Mouse (Mus musculus) MEL-GATA-1-ER (cell line): ENCODE measurements around the gene Zfand5.
"Not testable (repeated sequence)": the region's sequence is repeated elsewhere in the genome, so short reads cannot be mapped to it uniquely, and the experiment has no call there.

Experiments
- DNase-seq: peaks from one replicate; pipeline ENCODE4 v3.0.0-alpha.2; 2012; ENCODE audit warnings: low read depth; ENCODE audit errors: extremely low read depth

Zfand5 gene

DNA sequence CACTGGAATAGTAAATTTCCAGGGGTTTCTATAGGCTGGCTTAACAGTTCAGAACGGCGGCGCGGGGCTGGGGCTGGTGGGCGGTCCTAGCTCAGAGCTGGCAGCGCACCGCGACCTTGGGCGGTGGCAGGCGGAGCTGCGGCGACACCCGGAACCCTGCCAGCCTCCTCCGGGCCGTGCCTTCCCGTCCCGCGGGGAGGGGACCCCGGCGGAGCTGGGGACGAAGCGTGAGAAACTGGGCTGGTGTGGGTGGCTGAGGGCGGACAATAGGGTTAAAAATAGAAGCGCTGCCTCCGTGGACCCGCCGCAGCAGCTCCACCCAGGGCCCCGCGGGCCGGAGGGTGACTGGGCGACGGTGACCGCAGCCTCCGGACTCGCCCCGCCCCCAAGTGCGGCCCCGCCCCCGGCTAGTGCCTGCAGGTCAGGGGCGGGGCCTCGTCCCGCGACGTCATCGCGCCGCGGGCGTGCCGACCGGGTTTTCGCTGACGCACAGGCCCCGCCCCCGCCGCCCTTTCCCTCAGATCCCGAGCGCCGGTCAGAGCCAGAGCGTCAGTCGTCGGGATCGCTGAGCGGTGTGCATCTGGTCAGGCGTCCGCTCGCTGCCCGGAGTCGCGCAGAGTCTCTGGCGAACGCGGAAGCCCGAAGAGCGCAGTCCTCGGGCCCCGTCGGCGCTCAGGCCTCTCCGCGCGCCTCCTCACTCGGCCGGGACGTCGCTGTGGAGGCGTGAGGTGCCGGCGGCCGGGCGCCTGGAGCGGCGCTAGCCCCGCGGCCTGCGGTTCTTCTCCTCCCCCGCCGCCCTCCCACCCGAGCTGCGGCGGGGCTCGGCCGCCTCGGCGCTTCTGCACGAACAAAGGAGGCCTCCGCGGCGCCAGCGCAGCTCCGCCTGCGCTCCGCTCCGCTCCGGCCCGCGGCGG is at the start of gene Zfand5:
Gene Zfand5 (plus strand): TSS at position 538 of the 914 bp plus-strand sequence.
- peak; percentile 61 for DNase-seq

DNA sequence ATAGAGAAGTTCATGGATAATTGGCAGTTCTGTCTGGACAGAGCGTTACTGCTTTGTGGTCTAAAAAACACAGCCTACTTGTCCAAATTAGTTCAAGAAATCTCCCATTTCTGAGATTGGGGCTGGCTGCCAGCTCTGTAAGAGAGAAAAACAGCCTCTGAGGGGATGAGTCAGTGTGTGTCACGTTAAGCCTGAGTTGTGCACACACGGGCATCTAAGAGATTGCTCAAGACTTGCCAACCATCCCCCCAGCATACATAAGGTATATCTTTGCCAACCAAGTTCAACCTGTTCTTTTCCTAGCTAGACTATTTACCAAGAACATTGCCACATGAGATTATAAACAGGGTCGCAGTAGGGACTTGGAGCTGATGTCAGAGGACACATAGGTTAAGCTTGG is 44.9 kb upstream of the Zfand5 start:
- DNase-seq, result no peak

DNA sequence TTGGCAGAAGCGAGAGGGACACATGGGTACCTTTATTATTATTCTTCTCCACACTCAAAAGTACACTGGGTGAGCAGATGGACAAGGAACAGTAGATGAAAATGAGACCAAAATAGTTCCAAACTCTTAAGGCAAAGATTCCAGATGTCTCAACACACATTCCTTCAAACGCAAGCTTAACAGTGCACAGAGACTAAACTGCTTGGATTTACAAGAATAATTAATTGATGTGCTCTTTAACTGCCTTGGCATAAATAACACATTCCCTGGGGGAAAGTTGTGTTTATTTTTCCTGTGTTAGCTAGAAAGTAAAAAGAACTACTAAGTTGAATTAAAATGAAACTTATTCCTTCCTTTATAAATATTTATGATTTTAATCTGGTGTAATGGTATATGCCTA is 44.3 kb upstream of the Zfand5 start:
- no peak for DNase-seq

DNA sequence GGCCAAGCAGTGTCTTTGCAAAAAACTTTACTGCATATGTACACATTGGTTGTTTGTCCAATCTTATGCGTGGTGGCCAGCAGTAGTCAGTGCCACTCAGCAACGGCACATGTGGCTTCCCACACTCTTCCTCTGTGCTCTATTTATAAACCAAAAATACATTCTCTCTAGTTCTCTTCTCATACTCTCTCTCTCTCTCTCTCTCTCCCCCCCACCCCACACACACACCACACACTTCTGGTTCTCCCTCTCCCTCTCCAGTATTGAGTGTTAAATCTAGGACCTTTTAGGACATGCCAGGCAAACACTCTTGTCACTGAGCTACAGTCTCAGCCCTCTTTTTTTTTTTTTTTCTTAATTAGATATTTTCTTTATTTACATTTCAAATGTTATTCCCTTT is 23.3 kb upstream of the Zfand5 start:
- DNase-seq, result not testable (repeated sequence)

DNA sequence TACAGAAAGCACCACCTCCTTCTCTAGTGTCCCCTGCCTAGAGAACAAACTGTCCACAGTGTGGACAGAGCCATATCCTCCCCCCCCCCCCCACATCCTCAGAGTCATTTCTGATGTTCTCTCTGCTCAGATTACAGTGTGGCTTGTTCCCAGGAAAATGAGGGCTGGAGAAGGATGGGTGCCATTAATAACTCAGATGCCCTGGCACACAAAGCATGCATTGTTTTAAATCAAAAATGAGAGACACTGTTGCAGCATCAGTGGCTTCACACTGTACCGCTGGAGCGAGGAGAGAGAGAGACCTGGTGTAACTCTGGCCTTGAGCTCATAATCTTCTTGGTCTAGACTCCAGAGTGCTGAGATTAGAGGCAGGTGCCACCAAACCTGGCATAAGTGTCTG is 18.2 kb upstream of the Zfand5 start:
- no peak for DNase-seq

DNA sequence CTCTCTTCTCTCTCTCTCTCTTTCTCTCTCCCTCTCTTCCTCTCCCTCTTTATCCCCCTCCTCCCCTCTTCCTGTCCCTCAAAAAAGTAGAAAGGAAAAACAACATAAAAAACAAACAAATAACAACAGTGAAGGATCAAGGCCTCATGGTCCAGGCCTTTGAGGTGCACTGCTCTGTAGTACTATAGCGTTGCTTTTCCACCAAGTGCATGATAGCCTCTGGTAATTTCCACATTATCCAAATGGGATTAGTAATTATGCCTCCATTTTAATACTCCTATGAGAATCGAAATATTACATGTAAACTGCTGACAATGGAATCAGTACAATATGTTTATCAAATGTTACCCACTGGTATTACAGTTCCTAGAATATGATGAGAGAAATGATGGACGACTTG is 16.2 kb upstream of the Zfand5 start:
- no peak for DNase-seq

DNA sequence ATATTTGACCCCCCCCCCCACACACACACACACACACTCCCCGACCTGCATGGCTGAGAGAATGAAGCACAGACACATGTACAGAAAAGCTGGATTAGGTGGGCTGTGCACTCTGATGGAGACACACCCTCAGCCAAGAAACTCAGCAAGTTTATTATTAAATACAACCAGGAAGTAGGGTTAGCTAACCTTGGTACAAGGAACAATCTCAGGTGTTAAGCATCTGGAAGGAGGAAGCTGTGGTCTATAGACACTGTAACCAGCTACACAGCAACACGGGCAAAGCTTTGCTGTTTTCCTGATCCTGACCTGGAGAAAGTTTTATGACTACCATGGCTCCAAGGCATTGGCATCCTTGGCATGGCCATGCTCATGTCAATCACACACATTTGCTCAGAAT is 12.6 kb upstream of the Zfand5 start:
- DNase-seq, result no peak

DNA sequence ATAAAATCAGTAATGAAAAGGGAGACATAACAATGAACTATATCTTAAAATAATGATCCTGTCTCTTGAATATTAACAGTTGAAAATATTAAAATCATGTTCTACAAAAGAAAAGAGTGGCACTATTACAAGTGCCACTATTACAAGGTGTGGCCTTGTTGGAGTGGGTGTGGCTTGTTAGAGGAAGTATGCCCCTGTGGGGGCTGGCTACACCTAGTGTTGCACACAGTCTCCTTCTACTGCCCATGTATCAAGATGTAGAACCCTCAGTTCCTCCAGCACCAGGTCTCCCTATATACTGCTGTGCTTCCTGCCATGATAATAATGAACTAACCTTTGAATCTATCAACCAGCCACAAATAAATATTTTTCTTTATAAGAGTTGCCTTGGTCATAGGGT is 11.8 kb upstream of the Zfand5 start:
- DNase-seq, result no peak

DNA sequence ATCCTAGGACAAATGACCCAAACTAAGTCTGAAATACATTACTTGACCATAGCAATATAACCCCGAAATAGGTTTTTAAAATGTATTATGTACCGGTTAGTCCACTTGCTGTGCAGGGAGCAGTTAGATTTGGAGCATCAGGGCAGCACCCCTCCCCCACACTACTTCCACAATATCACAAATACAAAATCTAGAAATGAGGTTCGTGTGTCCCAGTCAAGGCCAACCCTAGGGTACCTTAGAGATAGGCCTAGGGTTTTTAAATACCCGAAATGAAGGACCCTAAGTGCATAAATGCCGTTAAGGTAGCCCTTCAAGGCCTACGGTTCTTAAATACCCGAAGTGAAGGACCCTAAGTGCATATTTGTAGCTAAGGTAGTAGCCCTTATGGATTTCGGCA is 892 bp upstream of the Zfand5 start:
- DNase-seq, result peak; percentile 40

DNA sequence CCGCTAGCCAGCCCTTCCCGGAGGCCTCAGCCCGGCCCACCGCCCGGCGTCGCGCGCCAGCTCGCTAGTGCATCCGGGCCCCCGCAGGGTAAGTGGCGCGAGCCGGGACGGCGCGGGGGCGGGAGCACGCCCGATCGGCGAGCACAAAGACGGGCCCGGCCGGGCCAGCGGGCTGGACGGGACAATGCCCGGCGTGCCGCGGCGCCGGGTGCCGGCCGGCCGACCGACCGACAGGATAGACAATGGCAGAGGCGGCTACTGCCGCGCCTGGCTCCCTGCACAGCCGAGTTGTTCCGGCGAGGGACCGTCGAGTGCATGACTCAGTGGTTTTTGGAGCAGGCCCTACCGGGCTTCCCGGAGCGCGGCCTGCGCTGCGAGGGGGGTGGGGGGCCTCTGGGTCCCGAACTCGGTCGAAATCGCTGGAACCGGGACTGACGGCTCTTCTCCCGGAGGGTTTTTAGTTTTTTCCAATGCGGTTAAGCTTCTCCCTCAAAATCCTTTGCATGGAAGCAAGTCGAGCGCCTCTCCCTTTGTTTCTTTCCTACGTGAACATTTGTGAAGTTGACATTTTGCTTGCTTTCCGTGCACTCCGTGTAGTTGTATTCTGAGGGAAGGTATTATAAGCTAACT is 692 bp downstream of the Zfand5 start:
- no peak for DNase-seq

DNA sequence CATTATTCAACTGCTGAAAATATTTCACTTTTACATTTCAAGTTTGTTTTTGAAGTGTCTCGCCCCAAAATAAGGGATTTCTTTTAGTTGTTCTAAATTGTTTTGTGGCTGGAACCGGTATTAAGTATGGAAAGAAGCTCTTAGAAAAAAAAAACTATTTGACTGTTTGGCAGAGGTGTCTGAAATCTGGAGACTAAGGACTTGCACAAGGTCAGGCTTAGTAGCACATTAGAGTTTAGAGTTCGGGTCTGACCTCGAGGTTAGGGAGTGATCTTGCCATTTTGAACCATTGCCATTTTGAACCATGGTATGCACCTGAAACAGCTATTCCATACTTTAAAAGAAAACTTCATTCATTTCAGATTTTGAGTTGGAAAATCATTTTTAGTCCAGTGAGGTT is 1.4 kb downstream of the Zfand5 start:
- DNase-seq, result no peak

DNA sequence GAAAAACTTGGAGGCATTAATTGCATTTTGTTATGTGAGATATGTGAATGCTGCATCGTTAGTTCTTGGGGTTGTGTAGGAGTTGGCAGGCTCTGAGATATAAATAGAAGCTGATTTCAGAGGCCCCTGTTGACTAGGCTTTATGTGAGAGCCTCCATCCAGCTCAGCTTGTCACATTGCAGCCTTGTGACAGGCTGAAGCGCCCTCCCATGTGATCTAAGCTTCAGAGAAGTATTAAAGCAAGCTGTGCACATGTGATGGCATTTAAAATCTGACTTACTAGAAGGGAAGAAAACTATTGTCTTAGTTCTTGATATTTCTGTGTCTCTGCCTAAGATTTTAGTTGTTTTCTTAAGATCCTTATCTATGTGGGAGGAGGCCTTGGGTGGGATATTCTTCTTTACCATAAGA is 2.1 kb downstream of the Zfand5 start:
- DNase-seq, result peak; percentile 76

DNA sequence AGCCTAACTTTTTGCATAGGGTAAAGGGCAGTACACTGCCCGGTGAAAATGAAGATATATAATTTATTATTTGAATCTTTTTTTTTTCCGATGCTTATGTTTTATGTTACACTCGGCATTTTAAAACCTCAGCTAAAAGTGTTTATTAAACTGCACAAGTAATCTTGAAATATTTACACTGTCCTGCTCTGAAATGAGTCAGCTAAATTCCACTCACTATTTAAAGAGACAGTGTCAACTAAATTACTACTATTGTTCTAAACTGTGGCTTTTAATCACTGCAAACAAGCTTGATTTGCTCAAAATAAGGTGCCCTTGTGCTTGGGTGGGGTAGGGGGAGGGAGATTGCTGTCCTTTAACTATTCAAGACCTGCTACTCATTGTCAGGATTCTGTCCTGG is 2.6 kb downstream of the Zfand5 start:
- no peak for DNase-seq

DNA sequence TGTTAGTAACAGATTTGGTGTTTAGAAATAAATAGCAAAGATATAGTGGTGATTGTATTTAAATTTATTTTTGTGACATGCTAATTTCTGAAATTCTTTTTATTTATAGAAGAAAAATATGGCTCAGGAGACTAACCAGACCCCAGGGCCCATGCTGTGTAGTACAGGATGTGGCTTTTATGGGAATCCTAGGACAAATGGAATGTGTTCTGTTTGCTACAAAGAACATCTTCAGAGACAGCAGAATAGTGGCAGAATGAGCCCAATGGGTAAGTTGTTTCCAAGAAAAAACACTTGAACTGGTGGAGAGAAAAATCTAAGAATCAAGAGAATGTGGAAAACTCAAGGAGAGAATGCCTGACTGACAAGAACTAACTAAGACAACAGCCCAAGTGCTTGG is 4.2 kb downstream of the Zfand5 start:
- DNase-seq, result no peak

DNA sequence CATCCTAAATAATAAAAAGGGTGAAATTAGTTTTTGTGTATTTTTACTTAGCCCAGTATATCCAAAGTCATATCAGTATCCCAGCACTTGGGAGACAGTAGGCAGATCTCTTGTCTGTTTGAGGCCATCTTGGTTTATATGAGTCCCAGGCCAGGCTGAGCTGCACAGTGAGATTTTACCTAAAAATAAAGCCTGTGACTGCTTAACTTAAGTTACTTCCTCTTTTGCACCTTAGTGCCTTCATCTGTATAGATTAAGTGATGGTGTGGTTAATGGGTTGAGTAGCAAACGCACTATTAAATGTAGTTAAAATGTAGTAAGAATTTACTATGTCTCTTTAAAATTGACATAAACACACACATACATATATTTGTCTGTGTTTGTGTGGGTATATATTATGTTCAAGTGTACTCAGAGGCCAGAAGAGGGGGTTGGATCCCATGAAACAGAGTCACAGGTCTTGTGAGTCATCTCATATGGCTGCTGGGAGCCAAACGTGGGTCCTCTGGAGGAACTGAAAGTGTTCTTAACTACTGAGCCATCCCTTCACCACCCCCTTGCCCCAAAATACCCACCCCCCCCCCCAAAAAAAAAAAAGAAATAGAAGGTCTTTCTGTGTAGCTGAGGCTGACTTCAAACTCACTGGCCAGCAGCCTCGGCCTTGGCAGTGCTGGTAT is 14.5 kb downstream of the Zfand5 start:
- DNase-seq, result peak; percentile 50

DNA sequence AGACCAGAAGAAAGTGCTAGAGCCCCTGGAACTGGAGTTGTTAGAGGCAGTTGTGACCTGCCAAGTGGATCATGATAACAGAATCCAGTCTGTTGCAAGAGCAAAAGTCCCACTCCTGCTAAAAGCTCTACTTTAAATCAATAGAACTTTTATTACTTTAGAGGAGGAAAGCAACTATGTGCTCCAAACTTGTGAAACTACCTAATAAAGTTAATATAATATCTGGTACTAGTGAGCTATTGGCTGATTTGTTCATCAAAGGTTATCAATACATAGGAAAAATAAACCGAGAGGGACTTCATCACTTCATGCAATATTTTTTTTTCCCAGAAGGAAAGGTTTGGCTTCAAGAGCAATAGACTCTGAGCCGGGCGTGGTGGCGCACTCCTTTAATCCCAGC is 25.3 kb downstream of the Zfand5 start:
- no peak for DNase-seq

DNA sequence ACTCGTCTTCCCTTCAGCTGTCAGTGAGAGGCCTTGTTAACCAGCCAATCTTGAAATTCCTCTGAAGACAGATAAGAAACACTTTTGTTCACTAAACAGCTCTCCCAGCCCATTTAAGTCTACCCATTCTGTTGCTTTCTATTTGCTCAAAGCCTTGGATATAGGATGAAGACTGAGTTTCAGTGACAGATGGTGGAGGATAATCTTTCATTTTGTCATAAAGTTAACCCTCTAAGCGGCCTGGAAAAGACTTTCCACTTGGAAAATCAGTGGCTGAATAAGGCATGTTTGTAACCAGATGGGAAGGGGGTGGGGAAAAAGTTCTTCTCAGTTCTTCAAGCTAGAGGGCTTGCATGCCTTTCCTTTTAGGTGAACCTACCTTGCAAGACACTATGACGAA is 29.7 kb downstream of the Zfand5 start:
- no peak for DNase-seq

DNA sequence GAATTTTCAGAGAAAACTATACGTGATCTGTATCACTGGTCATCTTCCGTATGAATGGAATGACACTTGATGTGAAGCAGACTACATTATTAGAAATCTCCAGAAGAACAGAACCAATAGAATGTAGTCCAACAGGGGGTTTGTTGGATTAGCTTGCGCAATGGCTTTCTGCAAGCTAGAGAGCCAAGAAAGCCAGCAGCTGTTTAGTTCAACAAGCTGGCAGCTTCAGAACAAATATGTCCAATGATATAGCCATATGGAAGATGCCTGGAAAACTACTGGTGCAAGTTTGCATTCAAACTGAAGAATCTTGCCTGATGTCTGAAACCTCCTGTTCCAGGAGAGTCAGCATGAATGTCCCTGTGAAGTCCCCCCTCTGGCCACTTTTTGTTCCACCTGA is 35.7 kb downstream of the Zfand5 start:
- no peak for DNase-seq

DNA sequence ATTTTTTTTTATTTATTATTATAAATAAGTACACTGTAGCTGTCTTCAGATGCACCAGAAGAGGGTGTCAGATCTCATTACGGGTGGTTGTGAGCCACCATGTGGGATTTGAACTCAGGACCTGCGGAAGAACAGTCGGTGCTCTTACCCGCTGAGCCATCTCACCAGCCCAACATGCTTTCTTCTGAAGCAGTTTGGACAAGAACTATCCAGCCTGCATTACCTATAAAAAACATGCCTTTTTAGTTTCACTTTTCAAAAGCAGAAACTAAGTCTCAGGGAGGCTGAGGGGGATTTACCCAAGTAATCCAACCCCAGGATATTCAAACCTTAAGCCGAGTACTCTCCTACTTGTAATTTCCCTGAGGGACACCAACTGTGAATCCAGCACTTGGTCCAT is 38.3 kb downstream of the Zfand5 start:
- not testable (repeated sequence) for DNase-seq

DNA sequence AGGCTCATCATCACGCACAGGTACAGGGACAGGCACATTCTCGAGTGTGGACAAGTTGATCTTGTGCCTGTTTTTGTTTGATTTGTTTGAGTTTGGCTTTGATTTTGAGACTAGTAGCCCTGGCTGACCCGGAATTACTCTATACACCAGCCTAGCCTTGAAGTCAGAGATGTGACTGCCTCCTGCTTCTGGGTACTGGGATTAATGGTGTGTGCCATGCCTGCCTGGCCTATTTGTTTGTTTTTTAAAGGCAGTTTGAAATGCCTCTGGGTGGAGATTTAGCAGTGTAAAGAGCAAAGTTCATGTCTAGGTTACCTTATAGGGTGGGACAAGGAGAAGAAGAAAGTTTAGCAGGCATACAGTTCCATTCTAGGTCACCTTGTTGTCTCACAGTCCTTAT is 43.6 kb downstream of the Zfand5 start:
- no peak for DNase-seq

DNA sequence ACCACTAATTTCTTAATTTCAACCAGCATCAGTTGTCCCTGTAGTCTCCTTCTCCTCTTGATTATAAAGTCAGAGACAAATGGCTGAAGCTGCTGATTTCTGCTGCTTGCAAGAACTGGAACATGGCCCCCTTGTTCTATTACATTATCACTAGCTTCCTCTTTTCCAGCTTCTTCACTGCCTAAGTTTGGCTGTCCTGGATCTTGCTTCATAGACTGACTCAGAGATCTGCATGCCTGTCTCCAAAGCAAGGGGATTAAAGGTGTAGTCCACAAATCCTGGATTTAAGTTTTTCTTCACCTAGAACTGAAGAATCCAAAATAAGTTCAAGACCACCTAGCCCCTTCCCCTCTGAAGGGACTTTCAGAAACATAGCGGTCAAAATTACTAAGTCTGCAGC is 47.5 kb downstream of the Zfand5 start:
- peak; percentile 5 for DNase-seq

DNA sequence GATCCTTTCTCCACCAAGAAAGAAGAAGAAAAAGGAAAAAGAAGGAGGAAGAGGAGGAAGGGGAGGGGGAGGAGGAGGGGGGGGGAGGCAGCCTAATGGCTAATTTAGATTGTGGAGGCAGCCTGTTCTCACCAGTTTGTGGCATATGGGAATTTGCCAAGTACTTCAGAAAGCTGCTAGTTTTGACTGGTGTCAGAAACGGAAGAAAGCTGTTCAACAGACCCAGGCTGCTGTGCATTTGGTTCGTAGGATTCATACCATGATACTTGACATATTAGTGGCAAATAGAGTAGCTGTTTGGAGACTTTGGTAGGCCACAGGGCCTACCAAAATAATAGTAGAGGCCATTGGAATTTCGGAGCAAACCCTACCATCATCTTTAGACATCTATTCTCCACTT is 53.3 kb downstream of the Zfand5 start:
- no peak for DNase-seq
